Mouse (Mus musculus) heart, postnatal 0 days (tissue): Measurements from ENCODE around the gene Polr2j. TPM values are rescaled to one million over a fixed set of nuclear protein-coding genes. Genes with fewer than 3 reads are reported as not detected.

Experiments
- ATAC-seq: fragments of 200-750 bp; cut with Nextera tagmentation; 2 replicates; pipeline ENCODE4 v1.8.0; 2017; ENCODE audit warnings: low read depth, moderate number of reproducible peaks, moderate library complexity; ENCODE audit not compliant: insufficient read depth
- DNase-seq: peaks from one replicate; pipeline ENCODE4 v3.0.0-alpha.2; 2016; ENCODE audit warnings: low spot score
- H3K27ac ChIP-seq: fragments of 300-500 bp; sonication (generic); 2 replicates; pipeline ENCODE4 v1.5.1; 2014; ENCODE audit warnings: low read depth, mild to moderate bottlenecking
- H3K27me3 ChIP-seq: fragments of 300-500 bp; sonication (generic); 2 replicates; pipeline ENCODE4 v1.6.1; 2014; ENCODE audit warnings: low read length, mixed read lengths; ENCODE audit not compliant: control insufficient read depth, insufficient read depth
- H3K36me3 ChIP-seq: fragments of 300-500 bp; sonication (generic); replicated peaks from 2 replicates; pipeline ENCODE4 v1.6.1; 2014; ENCODE audit warnings: low read length, mixed read lengths; ENCODE audit not compliant: control insufficient read depth, insufficient read depth
- H3K4me1 ChIP-seq: fragments of 300-500 bp; sonication (generic); 2 replicates; pipeline ENCODE4 v1.6.1; 2014; ENCODE audit warnings: antibody characterized with exemption; ENCODE audit not compliant: control insufficient read depth, insufficient read depth
- H3K4me2 ChIP-seq: fragments of 300-500 bp; sonication (generic); 2 replicates; pipeline ENCODE4 v1.6.1; 2014; ENCODE audit warnings: low read depth, mild to moderate bottlenecking, low read length, moderate library complexity
- H3K4me3 ChIP-seq: fragments of 300-500 bp; sonication (generic); 2 replicates; pipeline ENCODE4 v1.5.1; 2014; ENCODE audit warnings: low read depth, low read length
- H3K9ac ChIP-seq: fragments of 300-500 bp; sonication (generic); replicated peaks from 2 replicates; pipeline ENCODE4 v1.6.1; 2014; ENCODE audit warnings: low read depth, low read length, mixed read lengths
- H3K9me3 ChIP-seq: fragments of 300-500 bp; sonication (generic); replicated peaks from 2 replicates; pipeline ENCODE4 v1.6.1; 2016; ENCODE audit warnings: low read length; ENCODE audit not compliant: control insufficient read depth
- CTCF ChIP-seq: IDR thresholded peaks from 2 replicates; pipeline ENCODE4 v1.5.1; 2016; ENCODE audit warnings: antibody characterized with exemption, control low read depth, low read depth
- EP300 ChIP-seq: IDR thresholded peaks from 2 replicates; pipeline ENCODE4 v1.6.1; 2016; ENCODE audit warnings: antibody characterized with exemption, low read depth
- WGBS: fragments of 180-500 bp; shearing (Covaris S2); extraction: QIAGEN DNeasy Blood & Tissue Kit; methylation state at CpG from one replicate; pipeline ENCODE4 v1.1.7; 2014; 5-methylcytosine and 5-hydroxymethylcytosine counted together
- microRNA-seq: library from miRNA; unstranded; fragments of <30 nt; microRNA quantifications from one replicate; pipeline ENCODE4, GENCODE M21; 2016
- polyA plus RNA-seq: library from polyadenylated mRNA; unstranded; fragments of >200 nt; fragmentation: Nextera tagmentation; extraction: Ambion mirVana; gene quantifications from 2 replicates; pipeline ENCODE4 v1.2.1, GENCODE M21; 2015
- total RNA-seq: library from RNA; depleted of rRNA; stranded (reverse); fragments of >200 nt; gene quantifications from 2 replicates; pipeline ENCODE4 v1.2.3, GENCODE M21; 2014; ENCODE audit warnings: low replicate concordance; rRNA removed

Gene Polr2j
- total and polyA plus RNA-seq, 2 experiments from 2014 or later = 59.8 to 145 TPM

- H3K4me2 ChIP-seq = no peak overlapping the region
- H3K4me3 ChIP-seq = no peak overlapping the region
- no peak for ATAC-seq
- no peak for TF ChIP-seq EP300
- TF ChIP-seq CTCF = no peak
- 0 out of 2 replicates have a peak, but pooled peaks cover 4% of the 10 kb centered on the region for H3K4me1 ChIP-seq
- no peak for DNase-seq
- H3K27me3 ChIP-seq = peaks cover 3% of the 10 kb centered on the region; the same call in 1 of the 2 replicates
- 0 out of 2 replicates have a peak, but pooled peaks cover 4% of the 10 kb centered on the region for H3K9me3 ChIP-seq
- no peak overlapping the region for H3K9ac ChIP-seq
- H3K27ac ChIP-seq = no peak overlapping the region
- 88% methylated on average over 3 of the region's 3 CpGs for WGBS
- no peaks in the 10 kb centered on the region for H3K36me3 ChIP-seq
These were observed 51.6 kb downstream of the Polr2j start for GRCm38 (mm10) chr5:136168071-136168470.

DNA sequence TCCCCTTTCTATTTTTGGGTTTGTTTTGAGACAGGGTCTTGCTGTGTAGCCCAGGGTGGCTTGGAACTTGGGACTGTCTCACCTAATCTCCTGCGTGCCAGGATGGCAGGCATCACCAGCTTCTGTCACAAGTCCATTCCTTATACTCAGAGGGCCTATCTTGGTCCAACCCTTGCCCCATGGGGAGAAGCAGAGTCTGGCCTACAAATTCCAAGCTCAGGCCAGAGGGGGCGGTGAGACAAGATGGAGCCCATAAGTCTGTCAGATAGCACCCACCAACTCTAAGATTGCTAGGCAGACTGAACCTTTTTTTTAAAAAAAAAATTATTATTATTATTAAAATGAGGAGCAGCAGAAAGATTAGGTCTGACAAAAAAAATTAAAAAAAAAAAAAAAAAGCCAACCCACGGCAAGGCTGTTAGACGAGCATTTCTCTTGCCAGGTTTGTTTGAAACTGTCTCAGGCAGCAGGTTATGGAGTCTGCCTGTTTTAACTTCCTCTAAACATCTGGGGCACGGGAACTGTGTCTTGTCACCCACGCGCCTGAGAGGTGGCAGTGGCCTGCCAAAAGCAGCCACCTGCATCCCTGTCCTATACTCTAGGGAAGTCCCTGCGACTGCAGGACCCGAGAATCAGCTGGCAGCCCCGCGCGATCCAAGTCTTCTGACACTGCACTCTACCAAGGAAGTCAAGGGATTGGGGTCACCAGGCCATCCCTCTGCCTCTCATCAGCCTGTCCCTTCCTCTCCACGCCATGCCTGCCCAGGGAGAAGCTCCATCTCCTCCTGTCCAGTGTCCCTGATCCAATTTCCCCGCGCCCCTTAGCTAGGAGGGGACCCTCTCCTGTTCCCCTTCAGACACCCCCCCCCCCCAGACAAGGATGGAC is 53.4 kb downstream of the Polr2j start:
- H3K27ac ChIP-seq = peak overlapping the region; percentile 64; the same call in 1 of the 2 replicates
- 0 out of 2 replicates have a peak, but pooled peaks cover 4% of the 10 kb centered on the region for H3K9me3 ChIP-seq
- 14% methylated on average over 15 of the region's 15 CpGs for WGBS
- H3K4me1 ChIP-seq = peaks cover 12% of the 10 kb centered on the region; the same call in 1 of the 2 replicates
- peak; percentile 21 for ATAC-seq
- peak overlapping the region; percentile 54 for H3K4me3 ChIP-seq
- no peaks in the 10 kb centered on the region for H3K36me3 ChIP-seq
- DNase-seq = peak; percentile 18
- peaks cover 3% of the 10 kb centered on the region; the same call in 1 of the 2 replicates for H3K27me3 ChIP-seq
- H3K4me2 ChIP-seq = peak overlapping the region; percentile 69
- no peak for TF ChIP-seq CTCF
- TF ChIP-seq EP300 = no peak
- peak overlapping the region; percentile 44 for H3K9ac ChIP-seq

GRCm38 (mm10) chr5:136170512-136171362 is 54.3 kb downstream of the Polr2j start, which contains the start of gene Orai2:
TSS of gene Orai2 (minus strand) at chr5:136170713.
- peak within 1 kb of the TSS; percentile 69 for H3K4me2 ChIP-seq
- peaks cover 3% of the 10 kb centered on the region; the same call in 1 of the 2 replicates for H3K27me3 ChIP-seq
- peaks cover 12% of the 10 kb centered on the region; the same call in 1 of the 2 replicates for H3K4me1 ChIP-seq
- WGBS = 3% methylated on average over 47 of the region's 49 CpGs
- peak within 1 kb of the TSS; percentile 44 for H3K9ac ChIP-seq
- DNase-seq (peak; percentile 51), ATAC-seq (peak; percentile 81)
- no peaks in the 10 kb centered on the region for H3K36me3 ChIP-seq
- H3K4me3 ChIP-seq = peak within 1 kb of the TSS; percentile 54
- H3K27ac ChIP-seq = peak within 1 kb of the TSS; percentile 64
- 0 out of 2 replicates have a peak, but pooled peaks cover 4% of the 10 kb centered on the region for H3K9me3 ChIP-seq
- TF ChIP-seq CTCF (no peak), EP300 (no peak)

DNA sequence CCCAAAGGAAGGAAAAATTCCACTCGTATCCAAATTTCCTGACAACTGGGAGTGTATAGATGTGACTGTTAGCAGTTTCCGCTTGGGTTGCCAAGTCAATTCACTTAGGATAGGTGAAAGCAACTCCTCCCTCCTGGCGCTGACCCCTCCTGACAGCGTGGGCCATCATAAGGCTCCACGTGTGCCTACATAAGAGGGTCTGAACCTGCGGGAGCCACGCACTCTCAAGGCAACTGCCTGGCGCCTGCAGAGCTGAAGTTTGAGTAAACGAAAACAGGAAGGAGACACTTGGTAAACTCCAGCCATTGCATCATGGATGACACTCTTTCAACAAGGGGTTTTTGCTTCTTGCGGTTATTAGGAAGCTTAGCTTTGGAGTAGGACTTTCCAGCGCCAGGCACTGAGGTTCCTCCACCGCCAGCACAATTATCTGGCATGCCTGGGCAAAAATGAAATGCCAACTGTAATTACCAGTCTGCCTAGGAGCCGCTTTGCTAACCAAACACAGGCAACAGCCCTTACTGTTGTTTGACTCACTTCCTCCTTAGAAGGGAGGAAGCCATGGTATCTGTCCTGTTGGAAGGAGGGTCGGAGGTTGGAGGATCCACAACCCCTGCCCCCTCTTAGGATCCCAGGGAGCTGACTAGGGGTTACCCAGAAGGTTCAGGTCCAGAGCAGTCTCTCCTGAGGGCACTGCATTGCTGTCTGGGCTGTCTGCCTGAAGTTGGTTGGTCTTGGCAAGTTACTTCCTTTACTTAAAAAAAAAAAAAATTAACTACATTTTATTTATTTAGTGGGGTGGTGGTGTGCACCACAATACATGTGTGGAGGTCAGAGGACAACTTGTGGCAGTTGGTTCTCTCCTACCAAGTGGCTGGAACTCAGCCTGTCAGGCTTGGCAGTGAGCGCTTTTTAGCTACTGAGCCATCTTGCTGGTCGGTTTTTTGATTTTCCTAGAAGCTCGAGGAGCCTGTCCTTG is 55.2 kb downstream of the Polr2j start:
- ATAC-seq = no peak
- DNase-seq = no peak
- Histone ChIP-seq H3K9ac (no peak overlapping the region), H3K36me3 (no peaks in the 10 kb centered on the region), H3K9me3 (0 out of 2 replicates have a peak, but pooled peaks cover 4% of the 10 kb centered on the region), H3K4me3 (peak overlapping the region; percentile 54), H3K4me2 (peak overlapping the region; percentile 69), H3K27me3 (peaks cover 3% of the 10 kb centered on the region; the same call in 1 of the 2 replicates), H3K4me1 (peaks cover 12% of the 10 kb centered on the region; the same call in 1 of the 2 replicates), H3K27ac (peak overlapping the region; percentile 64)
- WGBS = 25% methylated on average over 17 of the region's 17 CpGs
- TF ChIP-seq EP300 (no peak), CTCF (no peak)

Small RNA genes within 50 kb of the gene (microRNA-seq; reads per million reads assigned to microRNA genes)
- not detected for gene Mir7035

Other genes starting within 250 kb of the Polr2j start
- gene Hspb1, start 228.7 kb upstream of the Polr2j start, total RNA-seq = 1,178 and 1,316 TPM in 2 replicates
- 974 and 1,039 TPM in 2 replicates for gene Hspb1, start 228.7 kb upstream of the Polr2j start, polyA plus RNA-seq
- 47.3 and 67.2 TPM in 2 replicates for gene Ywhag, start 182.0 kb upstream of the Polr2j start, total RNA-seq
- gene Ywhag, start 182.0 kb upstream of the Polr2j start, polyA plus RNA-seq = 137 and 149 TPM in 2 replicates
- gene Ssc4d, start 142.1 kb upstream of the Polr2j start, total RNA-seq = 1.3 and 3.6 TPM in 2 replicates
- 0.55 and 0.56 TPM in 2 replicates for gene Ssc4d, start 142.1 kb upstream of the Polr2j start, polyA plus RNA-seq
- not detected in 2 replicates for gene Zp3, start 136.5 kb upstream of the Polr2j start, total RNA-seq
- gene Zp3, start 136.5 kb upstream of the Polr2j start, polyA plus RNA-seq = 0.14 TPM in 1 of 2 replicates, not detected in the other
- 27.4 and 28.6 TPM in 2 replicates for gene Dtx2, start 121.8 kb upstream of the Polr2j start, total RNA-seq
- 14.6 and 15.7 TPM in 2 replicates for gene Dtx2, start 121.8 kb upstream of the Polr2j start, polyA plus RNA-seq
- 40.6 and 47.9 TPM in 2 replicates for gene Upk3b, start 78.1 kb upstream of the Polr2j start, total RNA-seq
- gene Upk3b, start 78.1 kb upstream of the Polr2j start, polyA plus RNA-seq = 21.1 and 24.0 TPM in 2 replicates
- gene Upk3bl, start 62.1 kb upstream of the Polr2j start, total RNA-seq = 4.2 TPM in 1 of 2 replicates, not detected in the other
- not detected in 2 replicates for gene Upk3bl, start 62.1 kb upstream of the Polr2j start, polyA plus RNA-seq
- 0.27 and 6.2 TPM in 2 replicates for gene Rasa4, start 32.7 kb upstream of the Polr2j start, total RNA-seq
- gene Rasa4, start 32.7 kb upstream of the Polr2j start, polyA plus RNA-seq = 0.96 and 1.3 TPM in 2 replicates
- 20.9 and 23.1 TPM in 2 replicates for gene Lrwd1, start 19.4 kb downstream of the Polr2j start, total RNA-seq
- 9.4 and 10.0 TPM in 2 replicates for gene Lrwd1, start 19.4 kb downstream of the Polr2j start, polyA plus RNA-seq
- 9.4 and 11.4 TPM in 2 replicates for gene Alkbh4, start 19.5 kb downstream of the Polr2j start, total RNA-seq
- gene Alkbh4, start 19.5 kb downstream of the Polr2j start, polyA plus RNA-seq = 7.9 and 8.0 TPM in 2 replicates
- gene Orai2, start 54.1 kb downstream of the Polr2j start, total RNA-seq = 0.69 and 6.0 TPM in 2 replicates
- gene Orai2, start 54.1 kb downstream of the Polr2j start, polyA plus RNA-seq = 1.1 and 1.2 TPM in 2 replicates
- 1.7 and 8.4 TPM in 2 replicates for gene Prkrip1, start 82.3 kb downstream of the Polr2j start, total RNA-seq
- 32.7 and 34.0 TPM in 2 replicates for gene Prkrip1, start 82.3 kb downstream of the Polr2j start, polyA plus RNA-seq
- gene Sh2b2, start 129.9 kb downstream of the Polr2j start, total RNA-seq = 0.97 and 2.0 TPM in 2 replicates
- 0.41 and 0.63 TPM in 2 replicates for gene Sh2b2, start 129.9 kb downstream of the Polr2j start, polyA plus RNA-seq